Mouse (Mus musculus): ENCODE results near the gene Podxl2. TPM values are rescaled to one million over a fixed set of nuclear protein-coding genes. Genes with fewer than 3 reads are reported as not detected.

Gene Podxl2
- polyA plus RNA-seq, 1 experiment from 2014 or later, result 5.0 TPM

GRCm38 (mm10) chr6:88860914-88861313 lies 13.9 kb downstream of the Podxl2 start:
- no peak overlapping the region for H3K4me3 ChIP-seq
- peak; percentile 54 for ATAC-seq
- H3K27me3 ChIP-seq (replicated peaks), result peaks cover 52% of the 10 kb centered on the region
- 13% methylated on average over 2 of the region's 2 CpGs for WGBS (ENCODE audit: insufficient replicate concordance)
- peaks cover 9% of the 10 kb centered on the region for H3K9me3 ChIP-seq (replicated peaks)
- 0 out of 2 replicates have a peak, but pooled peaks cover 5% of the 10 kb centered on the region for H3K4me1 ChIP-seq
- no peak overlapping the region for H3K9ac ChIP-seq
- no peaks in the 10 kb centered on the region for H3K36me3 ChIP-seq
- no peak overlapping the region for H3K27ac ChIP-seq
- H3K4me2 ChIP-seq, result no peak overlapping the region

GRCm38 (mm10) chr6:88858341-88858740 lies 16.5 kb downstream of the Podxl2 start:
- Histone ChIP-seq H3K4me2 (no peak overlapping the region), H3K9ac (no peak overlapping the region), H3K36me3 (no peaks in the 10 kb centered on the region), H3K9me3 (replicated peaks) (peaks cover 9% of the 10 kb centered on the region), H3K4me1 (0 out of 2 replicates have a peak, but pooled peaks cover 11% of the 10 kb centered on the region), H3K27me3 (replicated peaks) (peaks cover 54% of the 10 kb centered on the region), H3K27ac (no peak overlapping the region), H3K4me3 (no peak overlapping the region)
- ATAC-seq, result no peak
- WGBS (ENCODE audit: insufficient replicate concordance), result 66% methylated on average over 7 of the region's 7 CpGs

GRCm38 (mm10) chr6:88857830-88858229 lies 17.0 kb downstream of the Podxl2 start:
- H3K36me3 ChIP-seq, result no peaks in the 10 kb centered on the region
- no peak overlapping the region for H3K4me2 ChIP-seq
- 0 out of 2 replicates have a peak, but pooled peaks cover 11% of the 10 kb centered on the region for H3K4me1 ChIP-seq
- no peak overlapping the region for H3K9ac ChIP-seq
- H3K27me3 ChIP-seq (replicated peaks), result peaks cover 58% of the 10 kb centered on the region
- peaks cover 9% of the 10 kb centered on the region for H3K9me3 ChIP-seq (replicated peaks)
- H3K27ac ChIP-seq, result no peak overlapping the region
- H3K4me3 ChIP-seq, result no peak overlapping the region
- ATAC-seq, result no peak
- 78% methylated on average over 6 of the region's 6 CpGs for WGBS (ENCODE audit: insufficient replicate concordance)

DNA sequence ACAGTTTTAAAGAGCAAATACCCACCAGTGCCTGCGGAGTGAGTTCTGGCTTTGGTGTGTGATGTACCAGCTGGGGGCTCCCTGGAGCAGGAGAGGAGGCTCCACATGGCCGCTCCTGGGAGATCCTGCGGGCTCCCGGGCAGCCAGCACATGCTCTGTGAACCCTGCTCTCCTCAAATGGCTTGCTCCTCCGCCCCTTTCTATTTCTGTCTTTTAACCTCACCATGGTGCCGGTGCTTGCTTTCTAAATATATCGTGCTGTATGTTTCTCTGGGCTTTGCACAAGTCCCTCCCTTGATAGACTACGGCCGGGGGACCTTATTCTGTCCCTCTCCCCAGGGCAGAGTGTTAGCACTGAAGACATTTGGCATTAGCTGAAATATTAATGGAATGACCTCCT lies 17.6 kb downstream of the Podxl2 start:
- H3K27me3 ChIP-seq (replicated peaks), result peaks cover 59% of the 10 kb centered on the region

DNA sequence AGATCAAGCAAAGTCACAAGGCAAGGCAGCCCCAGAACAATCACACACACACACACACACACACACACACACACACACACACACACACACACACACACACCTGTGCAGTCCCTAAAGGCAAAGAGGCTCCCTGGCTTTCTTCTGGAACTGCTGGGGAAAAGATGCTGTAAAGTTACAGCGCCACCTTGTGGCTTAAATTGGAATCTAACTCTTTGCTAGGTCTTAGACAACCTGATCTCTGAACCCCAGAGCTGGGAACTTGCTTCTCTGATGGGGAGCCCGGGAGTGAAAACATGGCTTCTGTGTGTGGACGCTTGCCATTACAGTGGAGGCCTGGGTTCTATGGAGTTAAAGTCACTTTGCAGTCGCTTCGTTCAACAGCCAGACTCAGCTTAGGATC lies 19.2 kb downstream of the Podxl2 start:
- no peak overlapping the region for H3K9ac ChIP-seq
- ATAC-seq, result 0 out of 2 replicates have a peak, but pooled peaks have one; percentile 38

More for the DNA sequence above, 17.6 kb downstream of the Podxl2 start:
- no peak for ATAC-seq
- no peak overlapping the region for H3K9ac ChIP-seq
- no peak overlapping the region for H3K4me2 ChIP-seq
- H3K4me1 ChIP-seq, result 0 out of 2 replicates have a peak, but pooled peaks cover 11% of the 10 kb centered on the region
- 31% methylated on average over 9 of the region's 9 CpGs for WGBS (ENCODE audit: insufficient replicate concordance)
- H3K9me3 ChIP-seq (replicated peaks), result peaks cover 9% of the 10 kb centered on the region
- H3K36me3 ChIP-seq, result no peaks in the 10 kb centered on the region
- no peak overlapping the region for H3K4me3 ChIP-seq
- no peak overlapping the region for H3K27ac ChIP-seq

GRCm38 (mm10) chr6:88854509-88854908 lies 20.3 kb downstream of the Podxl2 start:
- H3K4me2 ChIP-seq, result no peak overlapping the region
- peaks cover 55% of the 10 kb centered on the region for H3K27me3 ChIP-seq (replicated peaks)
- 74% methylated on average over 5 of the region's 5 CpGs for WGBS (ENCODE audit: insufficient replicate concordance)
- H3K9me3 ChIP-seq (replicated peaks), result no peaks in the 10 kb centered on the region
- no peak overlapping the region for H3K27ac ChIP-seq
- H3K4me1 ChIP-seq, result 0 out of 2 replicates have a peak, but pooled peaks cover 6% of the 10 kb centered on the region
- H3K9ac ChIP-seq, result no peak overlapping the region
- no peak overlapping the region for H3K4me3 ChIP-seq
- H3K36me3 ChIP-seq, result no peaks in the 10 kb centered on the region
- no peak for ATAC-seq

More for the DNA sequence above, 19.2 kb downstream of the Podxl2 start:
- Histone ChIP-seq H3K9me3 (replicated peaks) (no peaks in the 10 kb centered on the region), H3K27me3 (replicated peaks) (peaks cover 59% of the 10 kb centered on the region), H3K36me3 (no peaks in the 10 kb centered on the region), H3K27ac (no peak overlapping the region), H3K4me3 (no peak overlapping the region), H3K4me1 (0 out of 2 replicates have a peak, but pooled peaks cover 8% of the 10 kb centered on the region), H3K4me2 (no peak overlapping the region)
- WGBS (ENCODE audit: insufficient replicate concordance), result 15% methylated on average over 5 of the region's 5 CpGs

DNA sequence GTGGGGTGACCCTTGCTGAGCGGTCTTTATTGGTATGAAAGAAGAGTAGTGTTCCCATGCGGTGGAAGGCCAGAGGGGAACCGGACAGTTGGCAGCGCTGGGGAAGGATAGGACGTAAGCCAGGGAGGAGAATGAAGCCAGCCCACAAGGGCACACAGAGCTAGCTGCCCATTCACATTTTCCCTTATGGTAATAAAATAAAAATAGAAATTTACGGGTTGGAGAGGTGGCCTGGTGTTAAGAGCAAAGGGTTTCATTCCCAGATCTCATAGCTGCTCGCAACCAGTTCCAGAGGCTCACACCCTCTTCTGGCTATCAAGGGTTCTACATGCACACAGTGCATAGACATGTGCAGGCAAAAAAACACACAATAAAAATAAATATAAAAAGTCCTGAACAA lies 24.8 kb downstream of the Podxl2 start:
- Histone ChIP-seq H3K4me1 (peaks cover 6% of the 10 kb centered on the region; the same call in 1 of the 2 replicates), H3K9me3 (replicated peaks) (no peaks in the 10 kb centered on the region), H3K36me3 (no peaks in the 10 kb centered on the region), H3K9ac (no peak overlapping the region), H3K4me2 (no peak overlapping the region), H3K27me3 (replicated peaks) (peaks cover 44% of the 10 kb centered on the region), H3K27ac (no peak overlapping the region), H3K4me3 (no peak overlapping the region)
- no peak for ATAC-seq
- WGBS (ENCODE audit: insufficient replicate concordance), result 80% methylated on average over 7 of the region's 7 CpGs

DNA sequence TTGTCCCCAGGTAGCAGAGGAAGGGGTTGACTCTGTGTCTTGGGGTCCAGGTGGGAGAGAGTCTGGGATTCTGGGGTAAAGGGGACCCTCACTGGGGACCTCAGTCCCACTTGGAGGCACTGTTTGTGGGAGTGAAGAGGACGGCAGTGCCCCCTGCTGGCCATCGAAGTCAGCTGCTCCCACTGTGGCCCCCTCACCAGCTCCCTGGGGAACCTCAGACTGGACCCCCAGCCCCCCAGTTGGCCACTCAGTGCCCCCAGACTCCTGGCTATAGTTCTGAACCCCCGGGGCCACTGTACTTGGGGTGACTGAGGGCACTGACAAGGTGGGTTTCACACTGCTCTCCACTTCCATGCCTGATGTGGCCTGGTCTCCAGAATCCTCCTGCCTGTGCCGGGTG lies 25.6 kb downstream of the Podxl2 start:
- WGBS (ENCODE audit: insufficient replicate concordance), result 53% methylated on average over 3 of the region's 4 CpGs
- no peaks in the 10 kb centered on the region for H3K9me3 ChIP-seq (replicated peaks)
- H3K27ac ChIP-seq, result no peak overlapping the region
- H3K9ac ChIP-seq, result no peak overlapping the region
- no peak overlapping the region for H3K4me2 ChIP-seq
- H3K4me1 ChIP-seq, result peaks cover 6% of the 10 kb centered on the region; the same call in 1 of the 2 replicates
- H3K4me3 ChIP-seq, result no peak overlapping the region
- ATAC-seq, result 0 out of 2 replicates have a peak, but pooled peaks have one; percentile 18
- H3K36me3 ChIP-seq, result no peaks in the 10 kb centered on the region
- peaks cover 38% of the 10 kb centered on the region for H3K27me3 ChIP-seq (replicated peaks)

GRCm38 (mm10) chr6:88847571-88847970 lies 27.3 kb downstream of the Podxl2 start:
- no peak for ATAC-seq
- Histone ChIP-seq H3K4me1 (peaks cover 10% of the 10 kb centered on the region), H3K9me3 (replicated peaks) (no peaks in the 10 kb centered on the region), H3K36me3 (no peaks in the 10 kb centered on the region), H3K4me3 (no peak overlapping the region), H3K27me3 (replicated peaks) (peaks cover 23% of the 10 kb centered on the region; the same call in 1 of the 2 replicates), H3K9ac (no peak overlapping the region), H3K4me2 (no peak overlapping the region), H3K27ac (no peak overlapping the region)
- 63% methylated on average over 2 of the region's 2 CpGs for WGBS (ENCODE audit: insufficient replicate concordance)

DNA sequence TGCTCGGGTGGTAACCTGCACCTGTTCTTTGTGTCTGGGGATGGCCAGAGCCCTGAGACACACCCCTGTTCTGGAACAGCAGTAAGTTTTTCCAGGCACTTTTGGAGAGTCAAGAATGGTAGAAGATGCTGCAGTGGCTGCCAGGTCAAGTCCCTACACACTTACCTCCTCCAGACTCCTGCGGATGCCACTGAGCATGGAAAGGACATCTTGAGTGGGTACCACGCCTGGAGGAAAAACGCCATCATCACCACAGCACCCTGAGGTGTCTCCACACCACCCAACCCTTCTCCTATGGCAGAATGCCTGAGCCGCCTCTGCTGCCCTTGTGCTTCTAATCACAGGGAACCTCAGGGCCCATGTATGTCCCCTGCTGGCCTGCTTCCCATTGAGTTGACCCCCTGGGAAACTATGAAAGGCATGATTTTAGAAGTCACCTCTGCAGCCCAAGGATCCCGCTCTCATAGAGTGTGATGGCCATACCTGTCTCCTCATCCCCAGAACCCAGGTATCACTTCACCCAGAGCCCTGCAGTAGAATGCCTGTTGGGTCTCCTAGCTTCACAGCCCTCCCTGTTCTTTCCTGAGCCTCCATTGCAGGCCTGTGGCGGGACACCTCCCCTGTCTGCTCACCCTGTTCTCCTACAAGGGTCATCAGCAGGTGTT lies 29.8 kb downstream of the Podxl2 start:
- WGBS (ENCODE audit: insufficient replicate concordance), result 76% methylated on average over 7 of the region's 7 CpGs
- Histone ChIP-seq H3K9ac (no peak overlapping the region), H3K27me3 (replicated peaks) (peaks cover 23% of the 10 kb centered on the region; the same call in 1 of the 2 replicates), H3K27ac (no peak overlapping the region), H3K9me3 (replicated peaks) (no peaks in the 10 kb centered on the region), H3K4me1 (peaks cover 24% of the 10 kb centered on the region), H3K4me3 (no peak overlapping the region), H3K36me3 (peaks cover 3% of the 10 kb centered on the region; the same call in 1 of the 2 replicates), H3K4me2 (no peak overlapping the region)
- no peak for ATAC-seq

GRCm38 (mm10) chr6:88843781-88844725 lies 30.8 kb downstream of the Podxl2 start:
- peak overlapping the region; percentile 99; the same call in 1 of the 2 replicates for H3K4me2 ChIP-seq
- peaks cover 33% of the 10 kb centered on the region for H3K4me1 ChIP-seq
- WGBS (ENCODE audit: insufficient replicate concordance), result 71% methylated on average over 9 of the region's 9 CpGs
- H3K27ac ChIP-seq, result no peak overlapping the region
- peaks cover 12% of the 10 kb centered on the region for H3K36me3 ChIP-seq
- H3K9me3 ChIP-seq (replicated peaks), result no peaks in the 10 kb centered on the region
- no peak overlapping the region for H3K4me3 ChIP-seq
- no peak for ATAC-seq
- H3K9ac ChIP-seq, result no peak overlapping the region
- peaks cover 23% of the 10 kb centered on the region; the same call in 1 of the 2 replicates for H3K27me3 ChIP-seq (replicated peaks)

Measured in liver, embryonic 12.5 days (tissue).